Mouse (Mus musculus) stomach, embryonic 15.5 days (tissue): Measurements from ENCODE around the gene Sec31b. TPM values are rescaled to one million over a fixed set of nuclear protein-coding genes. Genes with fewer than 3 reads are reported as not detected.

ENCODE experiments used
- ATAC-seq: fragments of 200-750 bp; cut with Nextera tagmentation; 2 replicates; pipeline ENCODE4 v1.8.0; 2017; ENCODE audit warnings: low read depth, moderate number of reproducible peaks, moderate TSS enrichment; ENCODE audit not compliant: insufficient read depth, low FRiP score
- H3K27ac ChIP-seq: fragments of 300-500 bp; sonication (generic); 2 replicates; pipeline ENCODE4 v1.5.1; 2015; ENCODE audit warnings: mild to moderate bottlenecking, inconsistent platforms
- H3K27me3 ChIP-seq: fragments of 300-500 bp; sonication (generic); replicated peaks from 2 replicates; pipeline ENCODE4 v1.6.1; 2015; ENCODE audit warnings: inconsistent platforms
- H3K36me3 ChIP-seq: fragments of 300-500 bp; sonication (generic); 2 replicates; pipeline ENCODE4 v1.6.1; 2015; ENCODE audit warnings: inconsistent platforms
- H3K4me1 ChIP-seq: fragments of 300-500 bp; sonication (generic); 2 replicates; pipeline ENCODE4 v1.6.1; 2015; ENCODE audit warnings: inconsistent platforms
- H3K4me2 ChIP-seq: fragments of 300-500 bp; sonication (generic); 2 replicates; pipeline ENCODE4 v1.6.1; 2015; ENCODE audit warnings: mild to moderate bottlenecking, inconsistent platforms
- H3K4me3 ChIP-seq: fragments of 300-500 bp; sonication (generic); replicated peaks from 2 replicates; pipeline ENCODE4 v1.5.1; 2015; ENCODE audit warnings: inconsistent platforms
- H3K9ac ChIP-seq: fragments of 300-500 bp; sonication (generic); 2 replicates; pipeline ENCODE4 v1.6.1; 2015; ENCODE audit warnings: inconsistent platforms
- H3K9me3 ChIP-seq: fragments of 300-500 bp; sonication (generic); 2 replicates; pipeline ENCODE4 v1.6.1; 2016; ENCODE audit warnings: inconsistent platforms
- WGBS: fragments of 180-500 bp; shearing (Covaris S2); methylation state at CpG from one replicate; pipeline ENCODE4 v1.1.7; 2015; 5-methylcytosine and 5-hydroxymethylcytosine counted together
- polyA plus RNA-seq: library from polyadenylated mRNA; unstranded; fragments of >200 nt; fragmentation: Nextera tagmentation; extraction: Ambion mirVana; gene quantifications from 2 replicates; pipeline ENCODE4 v1.2.1, GENCODE M21; 2015

Gene Sec31b
- polyA plus RNA-seq, 1 experiment from 2014 or later: 0.63 TPM

DNA sequence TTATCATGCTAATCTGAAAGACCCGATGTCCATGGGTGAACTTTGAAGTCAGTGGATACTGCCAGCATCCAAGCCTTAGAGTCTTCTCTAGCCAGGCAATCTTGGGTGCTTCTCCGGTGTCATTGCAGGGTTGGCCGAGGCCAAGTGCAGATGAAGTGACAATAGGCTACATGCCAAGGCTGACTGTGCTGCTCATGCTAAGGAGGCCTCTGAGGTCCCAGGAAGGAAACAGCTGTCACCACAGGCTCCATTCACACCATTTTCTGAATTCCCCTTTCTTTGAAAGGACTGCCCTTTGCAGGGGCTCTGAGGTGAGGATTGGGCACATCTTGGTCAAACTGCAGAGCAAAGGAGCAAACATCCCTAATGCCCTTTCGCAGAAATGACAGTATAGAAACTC, 42.9 kb downstream of the Sec31b start:
- no peak overlapping the region for H3K4me3 ChIP-seq
- H3K36me3 ChIP-seq: no peaks in the 10 kb centered on the region
- no peaks in the 10 kb centered on the region for H3K9me3 ChIP-seq
- WGBS: 76% methylated on average over 4 of the region's 4 CpGs
- no peaks in the 10 kb centered on the region for H3K4me1 ChIP-seq
- H3K27me3 ChIP-seq: peaks cover 5% of the 10 kb centered on the region; the same call in 1 of the 2 replicates
- ATAC-seq: no peak
- H3K9ac ChIP-seq: no peak overlapping the region
- no peak overlapping the region for H3K27ac ChIP-seq
- H3K4me2 ChIP-seq: no peak overlapping the region

DNA sequence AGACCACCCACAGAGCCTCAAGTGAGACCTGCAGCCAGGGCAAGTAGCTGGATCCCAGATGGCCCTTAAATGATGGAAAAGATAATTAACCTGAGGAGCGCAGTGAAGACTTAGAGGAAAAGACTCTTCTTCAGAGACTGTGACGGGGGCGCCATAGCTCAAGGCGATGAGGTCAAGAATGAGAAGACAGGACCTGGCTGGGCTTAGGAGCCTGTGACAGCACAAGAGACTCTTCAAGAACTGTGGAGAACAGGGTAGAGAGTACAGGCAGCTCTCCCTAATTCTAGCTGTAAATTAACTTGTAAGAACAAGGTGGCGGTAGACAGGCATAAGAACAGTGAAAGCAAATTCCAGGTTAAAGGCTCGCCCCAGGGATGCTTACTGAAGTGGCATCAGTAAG, 43.7 kb downstream of the Sec31b start:
- 66% methylated on average over 6 of the region's 6 CpGs for WGBS
- Histone ChIP-seq H3K36me3 (no peaks in the 10 kb centered on the region), H3K9me3 (no peaks in the 10 kb centered on the region), H3K9ac (no peak overlapping the region), H3K27me3 (peaks cover 5% of the 10 kb centered on the region; the same call in 1 of the 2 replicates), H3K27ac (no peak overlapping the region), H3K4me3 (no peak overlapping the region), H3K4me1 (no peaks in the 10 kb centered on the region), H3K4me2 (no peak overlapping the region)
- no peak for ATAC-seq

DNA sequence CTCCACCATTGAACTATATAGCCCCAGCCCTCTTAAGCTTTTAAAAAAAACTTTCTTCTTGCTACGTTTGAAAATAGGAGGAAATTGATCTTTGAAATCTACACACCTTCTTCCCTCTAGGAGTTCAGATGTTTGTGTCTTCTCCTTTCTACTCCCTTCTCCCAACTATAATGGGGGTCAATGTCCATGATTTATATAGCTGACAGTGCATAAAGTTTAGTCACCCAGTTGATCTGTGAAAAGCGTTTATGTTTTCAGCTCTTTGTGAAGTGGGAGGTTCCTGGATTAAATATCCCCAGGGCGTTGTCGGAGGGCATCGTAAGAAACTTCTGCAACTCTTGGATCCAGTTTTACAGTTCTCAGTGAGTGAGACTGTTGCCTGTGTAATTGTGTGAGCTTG, 45.4 kb downstream of the Sec31b start:
- Histone ChIP-seq H3K27me3 (peaks cover 5% of the 10 kb centered on the region; the same call in 1 of the 2 replicates), H3K9ac (no peak overlapping the region), H3K4me3 (no peak overlapping the region), H3K4me2 (no peak overlapping the region), H3K4me1 (no peaks in the 10 kb centered on the region), H3K27ac (no peak overlapping the region), H3K36me3 (no peaks in the 10 kb centered on the region), H3K9me3 (no peaks in the 10 kb centered on the region)
- WGBS: 46% methylated on average over 5 of the region's 5 CpGs
- no peak for ATAC-seq

GRCm38 (mm10) chr19:44498936-44499335, 46.7 kb downstream of the Sec31b start:
- Histone ChIP-seq H3K27me3 (no peaks in the 10 kb centered on the region; the same call in 1 of the 2 replicates), H3K9ac (no peak overlapping the region), H3K4me2 (no peak overlapping the region), H3K4me1 (no peaks in the 10 kb centered on the region), H3K27ac (no peak overlapping the region), H3K36me3 (no peaks in the 10 kb centered on the region), H3K9me3 (no peaks in the 10 kb centered on the region), H3K4me3 (no peak overlapping the region)
- 49% methylated on average over 6 of the region's 6 CpGs for WGBS
- ATAC-seq: no peak

GRCm38 (mm10) chr19:44496941-44497340, 48.7 kb downstream of the Sec31b start:
- Histone ChIP-seq H3K4me3 (no peak overlapping the region), H3K36me3 (no peaks in the 10 kb centered on the region), H3K4me2 (no peak overlapping the region), H3K9me3 (no peaks in the 10 kb centered on the region), H3K27ac (no peak overlapping the region), H3K9ac (no peak overlapping the region), H3K4me1 (no peaks in the 10 kb centered on the region), H3K27me3 (no peaks in the 10 kb centered on the region; the same call in none of the 2 replicates)
- 72% methylated on average over 10 of the region's 10 CpGs for WGBS
- no peak for ATAC-seq

DNA sequence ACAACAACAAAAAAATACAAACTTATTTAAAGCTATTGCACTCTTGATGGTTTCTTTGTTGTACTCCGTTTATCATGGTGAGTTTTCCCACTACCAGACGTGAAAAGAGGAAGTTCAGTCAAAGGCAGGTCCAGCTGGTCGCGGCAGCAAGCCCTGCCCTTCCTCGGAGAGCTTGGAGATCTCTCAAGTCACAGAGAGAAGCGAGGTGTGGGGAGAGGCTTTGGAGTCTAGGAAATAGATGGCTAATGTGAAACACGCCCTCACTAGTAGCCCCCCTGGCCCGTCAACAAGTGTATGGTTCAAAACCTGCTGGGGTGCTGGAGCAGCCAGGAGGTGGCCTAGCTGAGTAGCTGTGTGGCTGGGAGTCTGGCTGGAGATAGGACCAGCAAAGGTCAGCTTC, 49.2 kb downstream of the Sec31b start:
- Histone ChIP-seq H3K9me3 (no peaks in the 10 kb centered on the region), H3K36me3 (no peaks in the 10 kb centered on the region), H3K9ac (no peak overlapping the region), H3K4me1 (no peaks in the 10 kb centered on the region), H3K27me3 (no peaks in the 10 kb centered on the region; the same call in none of the 2 replicates), H3K4me3 (no peak overlapping the region), H3K27ac (no peak overlapping the region), H3K4me2 (no peak overlapping the region)
- no peak for ATAC-seq
- WGBS: 55% methylated on average over 8 of the region's 8 CpGs

GRCm38 (mm10) chr19:44493128-44493527, 52.5 kb downstream of the Sec31b start, which contains the start of gene Wnt8b:
Gene Wnt8b (plus strand): TSS chr19:44493472.
- Histone ChIP-seq H3K27ac (no peak within 1 kb of the TSS), H3K9me3 (no peaks in the 10 kb centered on the region)

DNA sequence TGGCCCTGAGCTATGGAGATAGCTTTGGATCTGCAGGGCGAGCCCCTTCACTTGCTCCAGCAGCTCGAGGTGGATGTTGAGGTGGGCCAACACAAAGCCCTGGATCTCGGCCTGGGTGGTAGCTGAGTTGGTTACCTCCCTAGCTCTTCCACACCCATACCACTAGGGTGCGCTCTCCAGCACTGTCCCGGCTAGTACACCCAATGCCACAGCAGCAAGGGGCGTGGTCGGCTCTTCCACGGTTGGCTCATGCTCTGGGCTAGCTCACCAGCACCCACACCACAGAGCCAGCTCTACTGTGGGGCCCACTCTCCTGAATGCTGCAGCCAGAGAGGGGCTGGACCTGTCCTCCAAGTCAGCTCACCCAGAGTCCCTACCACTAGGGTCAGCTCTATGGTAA, 58.4 kb downstream of the Sec31b start:
- no peaks in the 10 kb centered on the region for H3K4me1 ChIP-seq
- H3K27me3 ChIP-seq: no peaks in the 10 kb centered on the region; the same call in 1 of the 2 replicates
- no peak for ATAC-seq
- no peak overlapping the region for H3K9ac ChIP-seq
- H3K36me3 ChIP-seq: no peaks in the 10 kb centered on the region
- WGBS: 15% methylated on average over 8 of the region's 8 CpGs
- no peak overlapping the region for H3K4me2 ChIP-seq
- no peak overlapping the region for H3K4me3 ChIP-seq
- H3K9me3 ChIP-seq: no peaks in the 10 kb centered on the region
- H3K27ac ChIP-seq: no peak overlapping the region

More at GRCm38 (mm10) chr19:44493128-44493527, 52.5 kb downstream of the Sec31b start, which contains the start of gene Wnt8b:
- H3K27me3 ChIP-seq: no peaks in the 10 kb centered on the region; the same call in none of the 2 replicates
- no peak within 1 kb of the TSS for H3K9ac ChIP-seq
- no peak for ATAC-seq
- no peak within 1 kb of the TSS for H3K4me3 ChIP-seq
- no peaks in the 10 kb centered on the region for H3K36me3 ChIP-seq
- no peaks in the 10 kb centered on the region for H3K4me1 ChIP-seq
- WGBS: 44% methylated on average over 8 of the region's 8 CpGs
- H3K4me2 ChIP-seq: no peak within 1 kb of the TSS

DNA sequence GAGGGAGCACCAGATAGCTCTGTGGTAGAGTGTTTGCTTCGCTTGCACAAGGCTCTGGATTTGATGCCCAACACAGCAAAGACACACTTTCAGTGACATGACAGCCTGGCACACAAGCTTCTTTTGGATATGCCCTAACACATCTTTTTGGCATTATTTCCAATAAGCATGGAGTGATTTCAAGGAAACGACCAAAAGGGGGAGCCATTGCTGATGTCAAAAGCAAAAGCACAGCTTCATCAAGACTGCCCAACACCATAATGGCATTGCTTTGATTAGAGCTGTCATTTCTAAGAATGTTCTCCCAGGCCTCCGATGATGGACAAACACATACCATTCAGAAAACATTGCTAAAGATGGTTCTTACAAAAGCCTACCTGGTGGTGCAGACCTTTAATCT, 69.1 kb downstream of the Sec31b start:
- WGBS: 55% methylated on average over 3 of the region's 3 CpGs
- ATAC-seq: no peak
- Histone ChIP-seq H3K4me3 (no peak overlapping the region), H3K27ac (no peak overlapping the region), H3K4me1 (no peaks in the 10 kb centered on the region), H3K9me3 (no peaks in the 10 kb centered on the region), H3K9ac (no peak overlapping the region), H3K27me3 (no peaks in the 10 kb centered on the region), H3K4me2 (no peak overlapping the region), H3K36me3 (no peaks in the 10 kb centered on the region)

DNA sequence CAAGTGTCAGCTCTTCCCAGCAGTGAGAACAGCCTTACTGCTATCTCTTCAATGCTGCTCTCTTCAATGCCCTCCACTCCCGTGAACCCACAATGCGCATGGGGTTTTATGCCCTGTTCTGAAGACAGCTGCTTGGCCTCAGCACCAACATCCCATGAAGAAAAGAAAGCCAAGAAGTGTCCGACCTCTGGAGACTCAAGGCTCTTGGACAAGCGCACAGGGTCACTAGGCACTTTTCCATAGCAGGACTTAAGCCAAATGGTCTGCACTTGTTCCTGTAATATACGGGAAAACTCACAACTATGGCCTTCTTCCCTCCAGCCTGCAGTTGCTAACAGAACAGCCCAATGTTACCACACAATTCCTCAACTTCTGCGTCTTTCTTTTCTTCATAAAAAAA, 70.4 kb downstream of the Sec31b start:
- no peak overlapping the region for H3K4me3 ChIP-seq
- no peak overlapping the region for H3K4me2 ChIP-seq
- no peaks in the 10 kb centered on the region for H3K9me3 ChIP-seq
- 78% methylated on average over 6 of the region's 6 CpGs for WGBS
- no peak overlapping the region for H3K27ac ChIP-seq
- H3K4me1 ChIP-seq: no peaks in the 10 kb centered on the region
- no peak for ATAC-seq
- no peaks in the 10 kb centered on the region for H3K36me3 ChIP-seq
- no peaks in the 10 kb centered on the region for H3K27me3 ChIP-seq
- no peak overlapping the region for H3K9ac ChIP-seq

DNA sequence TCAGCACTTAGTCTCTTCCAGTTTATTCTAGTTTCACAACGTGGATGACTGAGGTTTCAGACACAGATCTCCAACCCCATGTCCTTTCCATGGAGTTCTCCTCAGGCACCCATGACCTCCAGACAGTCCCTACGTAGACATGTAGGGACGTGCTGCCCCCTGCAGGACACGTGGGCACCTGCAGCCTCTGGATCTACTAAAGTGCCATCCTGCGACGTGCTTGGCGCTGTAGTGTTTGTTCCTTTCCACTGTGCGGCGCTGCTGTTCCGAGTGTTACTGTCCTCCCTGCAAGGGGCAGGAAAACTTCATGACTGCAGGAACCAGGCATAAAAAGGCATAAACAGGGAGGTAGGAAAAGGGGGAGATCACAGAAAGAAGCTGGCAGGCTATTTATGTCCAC, 71.5 kb downstream of the Sec31b start:
- ATAC-seq: no peak
- H3K9me3 ChIP-seq: no peaks in the 10 kb centered on the region
- WGBS: 4% methylated on average over 10 of the region's 10 CpGs
- no peak overlapping the region for H3K27ac ChIP-seq
- H3K27me3 ChIP-seq: no peaks in the 10 kb centered on the region
- H3K9ac ChIP-seq: no peak overlapping the region
- H3K36me3 ChIP-seq: no peaks in the 10 kb centered on the region
- H3K4me3 ChIP-seq: no peak overlapping the region
- no peak overlapping the region for H3K4me2 ChIP-seq
- H3K4me1 ChIP-seq: no peaks in the 10 kb centered on the region
